Mouse (Mus musculus) B cell, adult 62 days (primary cell): ENCODE results near the gene Slc25a16. TPM values are rescaled to one million over a fixed set of nuclear protein-coding genes. Genes with fewer than 3 reads are reported as not detected.

Experiments
- total RNA-seq: library from RNA; stranded (reverse); gene quantifications from 4 replicates; pipeline ENCODE4 v1.2.4, GENCODE M21; 2023

Slc25a16 gene
- 13.3 to 19.7 TPM (median 19.5 TPM) in 4 replicates for total RNA-seq

GRCm38 (mm10) chr10:62919925-62920765 lies at the start of gene Slc25a16:
Gene Slc25a16 (plus strand): TSS chr10:62920633.

GRCm38 (mm10) chr10:62908896-62909295 lies 11.5 kb upstream of the Slc25a16 start, which contains the start of gene Tet1:
Gene Tet1 (minus strand): TSS chr10:62908996.

GRCm38 (mm10) chr10:62946738-62947471 lies 26.5 kb downstream of the Slc25a16 start, which contains the start of gene Dna2:
Gene Dna2 (plus strand): TSS chr10:62947026.

GRCm38 (mm10) chr10:62980039-62980954 lies 59.9 kb downstream of the Slc25a16 start, which contains the start of gene Rufy2:
Gene Rufy2 (plus strand): TSS chr10:62980223.

Other genes starting within 250 kb of the Slc25a16 start
- gene Stox1, start 194.5 kb upstream of the Slc25a16 start, total RNA-seq = 0.25 TPM in 1 of 4 replicates, not detected in the others
- gene Ccar1, start 128.3 kb upstream of the Slc25a16 start, total RNA-seq = 134 to 161 TPM (median 151 TPM) in 4 replicates
- 6.4 to 11.6 TPM (median 9.2 TPM) in 4 replicates for gene Tet1, start 11.6 kb upstream of the Slc25a16 start, total RNA-seq
- gene Dna2, start 26.4 kb downstream of the Slc25a16 start, total RNA-seq = 1.4 to 3.3 TPM (median 2.9 TPM) in 4 replicates
- gene Rufy2, start 59.6 kb downstream of the Slc25a16 start, total RNA-seq = 28.5 to 39.8 TPM (median 32.0 TPM) in 4 replicates
- 90.9 to 102 TPM (median 100 TPM) in 4 replicates for gene Hnrnph3, start 103.6 kb downstream of the Slc25a16 start, total RNA-seq
- gene Pbld2, start 103.7 kb downstream of the Slc25a16 start, total RNA-seq = 0.67 to 2.1 TPM (median 1.5 TPM) in 4 replicates
- gene Pbld1, start 139.5 kb downstream of the Slc25a16 start, total RNA-seq = not detected in 4 replicates
- not detected in 4 replicates for gene Atoh7, start 179.0 kb downstream of the Slc25a16 start, total RNA-seq